Mouse (Mus musculus): ENCODE results near the gene Kcnh6.

DNA sequence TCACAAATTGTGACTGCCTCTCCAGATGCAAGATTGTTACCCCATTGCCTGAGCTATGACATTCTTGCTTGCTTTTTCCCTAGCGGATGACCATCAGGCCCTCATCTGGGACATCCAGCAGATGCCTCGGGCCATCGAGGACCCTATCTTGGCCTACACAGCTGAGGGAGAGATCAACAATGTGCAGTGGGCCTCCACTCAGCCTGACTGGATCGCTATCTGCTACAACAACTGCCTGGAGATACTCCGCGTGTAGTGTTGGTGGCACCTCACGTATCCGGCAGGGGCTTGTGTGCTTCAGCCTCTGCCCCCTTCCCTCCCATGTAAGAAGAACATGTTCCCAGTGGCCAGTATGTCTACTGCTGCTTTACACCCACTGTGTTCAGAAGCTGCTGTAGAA is 46.7 kb downstream of the Kcnh6 start:
- TF ChIP-seq CTCF (IDR thresholded peaks at IDR 0.05; ENCODE audit: control insufficient read depth, insufficient read depth, low read length) (no peak), POLR2A (IDR thresholded peaks at IDR 0.05; ENCODE audit: borderline replicate concordance, control insufficient read depth, low read depth, low read length) (no peak)
